ENCODE assay signal across 31 mouse cellular contexts in genomic region chr11:62497181-62497580, GRCm38 (mm10). TPM values are rescaled to one million over a fixed set of nuclear protein-coding genes. Genes with fewer than 3 reads are reported as not detected.
DNase-seq lines count a peak whose midpoint lies in the region; ATAC-seq and TF ChIP-seq lines count a peak whose summit lies in the region.
"Had no signal": no experiment of that assay in that cellular context is flagged by ENCODE, and none has a peak within 500 bp of the region (broad histone marks: within the 10 kb centered on the region; RNA-seq: fewer than 3 reads in every experiment).

No protein-coding gene starts in this region.

- H3K9ac ChIP-seq in lung, embryonic 15.5 days = no peak overlapping the region
- H3K9ac ChIP-seq: embryonic facial prominence, embryonic 13.5 days; heart, embryonic 15.5 days; hindbrain, embryonic 13.5 days; liver, embryonic 13.5 days had no signal

- H3K27me3 ChIP-seq in lung, embryonic 15.5 days = no peaks in the 10 kb centered on the region
- H3K27me3 ChIP-seq: embryonic facial prominence, embryonic 13.5 days; heart, embryonic 15.5 days; hindbrain, embryonic 13.5 days; liver, embryonic 13.5 days; Patski had no signal

- ATAC-seq in lung, embryonic 15.5 days (ENCODE audit: borderline replicate concordance, extremely low read depth, low FRiP score, low TSS enrichment) = 0 out of 2 replicates have a peak, but pooled peaks have one; percentile 21
- ATAC-seq: CD4-positive, CD25-positive, alpha-beta regulatory T cell, adult 4 months; forebrain, embryonic 16.5 days; midbrain, embryonic 16.5 days; Patski had no signal

- H3K4me3 ChIP-seq in lung, embryonic 15.5 days = no peak overlapping the region
- no peak overlapping the region for H3K4me3 ChIP-seq in embryonic fibroblast, embryonic 13.5 days (ENCODE audit: insufficient read depth, low read length)
- H3K4me3 ChIP-seq: embryonic facial prominence, embryonic 13.5 days; erythroblast, embryonic 14.5 days; heart, embryonic 10.5 days; heart, embryonic 15.5 days; hindbrain, embryonic 13.5 days; liver, embryonic 13.5 days had no signal

- H3K27ac ChIP-seq in lung, embryonic 15.5 days = no peak overlapping the region
- H3K27ac ChIP-seq in embryonic fibroblast, embryonic 13.5 days (ENCODE audit: insufficient read depth, low read length) = peak overlapping the region; percentile 20; the same call in 1 of the 2 replicates
- H3K27ac ChIP-seq: embryonic facial prominence, embryonic 13.5 days; heart, embryonic 10.5 days; heart, embryonic 15.5 days; hindbrain, embryonic 13.5 days; liver, embryonic 13.5 days had no signal

- H3K9me3 ChIP-seq in lung, embryonic 15.5 days = no peaks in the 10 kb centered on the region
- H3K9me3 ChIP-seq: embryonic facial prominence, embryonic 13.5 days; heart, embryonic 10.5 days; heart, embryonic 15.5 days; hindbrain, embryonic 13.5 days; liver, embryonic 13.5 days had no signal

- no peak for TF ChIP-seq CTCF in embryonic fibroblast, embryonic 13.5 days (IDR thresholded peaks at IDR 0.05; ENCODE audit: borderline replicate concordance, insufficient read depth, low read length)

- no peaks in the 10 kb centered on the region for H3K36me3 ChIP-seq in lung, embryonic 15.5 days
- H3K36me3 ChIP-seq: embryonic facial prominence, embryonic 13.5 days; heart, embryonic 10.5 days; heart, embryonic 15.5 days; hindbrain, embryonic 13.5 days; liver, embryonic 13.5 days had no signal

- DNase-seq in lung, postnatal 36 days = no peak
- DNase-seq in ES-CJ7 (ENCODE audit: low read depth, low spot score) = peak; percentile 47
- DNase-seq in right cerebral cortex, postnatal 10 days (ENCODE audit: low spot score in 2 of 2) = no peak
- DNase-seq in layer of hippocampus, adult 18-20 months (ENCODE audit: low spot score in 2 of 2) = no peak
- no peak for DNase-seq in frontal cortex, postnatal 14 days (ENCODE audit: low spot score in 2 of 2)
- DNase-seq: adrenal gland, adult 2 months; adrenal gland, postnatal 36 days; cerebellum, adult 18-20 months; cerebellum, postnatal 10 days; gastrocnemius, postnatal 14 days; heart, postnatal 36 days; kidney, adult 2 months; kidney, postnatal 36 days; left cerebral cortex, postnatal 4 days; liver, embryonic 13.5 days; lung, adult 2 months; right cerebral cortex, adult 18-20 months; right cerebral cortex, postnatal 4 days; thymus, postnatal 4 days had no signal

- peaks cover 19% of the 10 kb centered on the region for H3K4me1 ChIP-seq in lung, embryonic 15.5 days
- peaks cover 9% of the 10 kb centered on the region for H3K4me1 ChIP-seq in embryonic fibroblast, embryonic 13.5 days (ENCODE audit: control insufficient read depth, insufficient read depth, low read length)

- no peak for TF ChIP-seq POLR2A in embryonic fibroblast, embryonic 13.5 days (IDR thresholded peaks at IDR 0.05; ENCODE audit: low read depth, low read length)

- no peak overlapping the region for H3K4me2 ChIP-seq in lung, embryonic 15.5 days
- H3K4me2 ChIP-seq: embryonic facial prominence, embryonic 13.5 days; heart, embryonic 15.5 days; hindbrain, embryonic 13.5 days; liver, embryonic 13.5 days; midbrain, embryonic 11.5 days had no signal

- 31% methylated on average over 3 of the region's 3 CpGs for WGBS in lung, embryonic 15.5 days

RNA-seq across cellular contexts. Expression of gene Ncor1, which starts 38.8 kb away (rescaled TPM):
- polyA plus RNA-seq in lung, embryonic 15.5 days (2015; fragmentation: Nextera tagmentation; extraction: Ambion mirVana) = 145 and 156 TPM in 2 replicates
- 179 and 225 TPM in 2 replicates for polyA plus RNA-seq in embryonic fibroblast, embryonic 13.5 days (2011; ENCODE audit: insufficient read length, low read depth, missing spikeins)
- total RNA-seq in layer of hippocampus, adult 18-20 months (2021) = 100 to 1,000 TPM; 268 to 281 TPM

RNA-seq across cellular contexts. Expression of gene Pigl, which starts 38.9 kb away (rescaled TPM):
- polyA plus RNA-seq in lung, embryonic 15.5 days (2015; fragmentation: Nextera tagmentation; extraction: Ambion mirVana) = 7.7 and 9.0 TPM in 2 replicates
- 4.5 and 6.7 TPM in 2 replicates for polyA plus RNA-seq in embryonic fibroblast, embryonic 13.5 days (2011; ENCODE audit: insufficient read length, low read depth, missing spikeins)
- total RNA-seq in layer of hippocampus, adult 18-20 months (2021) = 1 to 10 TPM; 6.3 to 6.5 TPM

RNA-seq across cellular contexts. Expression of gene Cenpv, which starts 41.9 kb away (rescaled TPM):
- 13.7 and 14.1 TPM in 2 replicates for polyA plus RNA-seq in lung, embryonic 15.5 days (2015; fragmentation: Nextera tagmentation; extraction: Ambion mirVana)
- polyA plus RNA-seq in embryonic fibroblast, embryonic 13.5 days (2011; ENCODE audit: insufficient read length, low read depth, missing spikeins) = 6.3 and 7.3 TPM in 2 replicates
- 10 to 100 TPM; 37.5 to 42.7 TPM for total RNA-seq in layer of hippocampus, adult 18-20 months (2021)

RNA-seq across cellular contexts. Expression of gene Ubb, which starts 53.8 kb away (rescaled TPM):
- polyA plus RNA-seq in lung, embryonic 15.5 days (2015; fragmentation: Nextera tagmentation; extraction: Ambion mirVana) = 3,157 and 3,186 TPM in 2 replicates
- polyA plus RNA-seq in embryonic fibroblast, embryonic 13.5 days (2011; ENCODE audit: insufficient read length, low read depth, missing spikeins) = 493 and 593 TPM in 2 replicates
- 1,000 to 10,000 TPM; 1,877 to 1,910 TPM for total RNA-seq in layer of hippocampus, adult 18-20 months (2021)
